Mouse (Mus musculus): ENCODE results near the gene Acaa1b. TPM values are rescaled to one million over a fixed set of nuclear protein-coding genes. Genes with fewer than 3 reads are reported as not detected.

Acaa1b gene
- total RNA-seq (2021) = 1 to 10 TPM; 1.7 to 1.8 TPM

DNA sequence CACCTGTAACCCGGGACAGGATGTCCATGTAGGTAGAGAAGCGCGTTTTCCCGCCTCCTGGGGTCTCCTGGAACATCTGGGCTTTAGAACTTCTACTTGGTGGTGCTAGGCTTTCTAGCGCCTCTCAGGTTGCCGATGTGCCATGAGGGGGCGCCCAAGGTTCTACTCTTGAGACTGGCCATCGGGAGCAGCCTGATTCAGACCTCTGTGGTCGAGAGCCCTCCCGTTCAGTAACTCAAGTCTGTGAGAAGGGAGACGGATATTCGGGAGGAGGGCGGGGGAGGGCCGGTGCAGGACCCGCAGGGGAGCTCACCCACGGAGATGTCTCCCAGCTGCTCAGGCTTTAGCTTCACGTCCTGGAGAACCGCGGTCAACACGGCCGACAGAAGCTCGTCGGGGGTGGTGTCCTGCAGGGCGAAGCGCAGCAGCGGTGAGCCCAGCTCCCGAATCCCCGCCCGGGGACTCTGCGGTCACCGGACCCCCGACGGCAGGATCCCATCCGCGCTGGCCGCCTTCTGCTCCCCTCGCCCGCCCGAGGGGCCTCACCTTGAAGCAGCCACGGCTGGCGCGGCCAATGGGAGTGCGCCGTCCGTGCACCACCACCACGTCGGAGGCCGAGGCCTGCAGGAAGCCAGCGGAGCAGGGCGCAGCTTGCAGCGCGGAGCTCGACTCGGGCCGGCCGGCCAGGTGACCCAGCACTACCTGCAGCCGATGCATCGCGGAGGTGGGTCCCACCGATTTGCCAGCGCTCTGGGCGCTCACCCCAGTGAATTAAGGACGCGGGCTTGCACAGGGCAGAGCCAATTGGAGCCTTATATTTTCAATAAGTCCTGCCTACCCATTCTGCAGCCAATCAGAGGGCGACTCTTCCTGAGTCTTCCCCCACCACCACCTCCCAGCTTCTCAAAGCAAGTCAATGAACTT, at the start of gene Acaa1b:
TSS of gene Acaa1b (minus strand) at position 816 of the 924 bp plus-strand sequence.
- intact Hi-C loops (cut with DNase I) = loop anchor here (2.0 kb wide), 2 partner anchors 196 to 274 kb away; no protein-coding TSS in a partner anchor
- DNase-seq (ENCODE audit: low spot score) = peak; percentile 53

DNA sequence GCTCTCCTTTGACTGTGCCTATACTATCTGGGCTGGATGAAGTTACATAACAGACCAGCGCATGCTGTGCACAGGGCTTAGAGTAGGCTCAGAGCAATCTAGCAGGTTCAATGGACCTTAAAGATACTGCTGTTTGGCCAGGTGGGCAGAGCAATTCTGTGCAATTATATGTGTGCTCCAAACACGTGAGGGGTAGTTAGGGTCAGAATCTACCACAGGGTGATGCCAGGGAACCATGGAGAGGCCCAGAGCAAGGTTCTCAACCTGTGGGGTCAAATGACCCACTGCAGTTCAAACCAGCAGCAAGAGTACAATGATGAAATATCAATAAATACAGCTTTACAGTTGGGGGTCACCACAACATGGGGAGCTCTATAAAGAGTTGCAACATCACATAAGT, 49.8 kb upstream of the Acaa1b start:
- no peak for DNase-seq (ENCODE audit: low spot score)
- intact Hi-C loops (cut with DNase I) = no loop called here

DNA sequence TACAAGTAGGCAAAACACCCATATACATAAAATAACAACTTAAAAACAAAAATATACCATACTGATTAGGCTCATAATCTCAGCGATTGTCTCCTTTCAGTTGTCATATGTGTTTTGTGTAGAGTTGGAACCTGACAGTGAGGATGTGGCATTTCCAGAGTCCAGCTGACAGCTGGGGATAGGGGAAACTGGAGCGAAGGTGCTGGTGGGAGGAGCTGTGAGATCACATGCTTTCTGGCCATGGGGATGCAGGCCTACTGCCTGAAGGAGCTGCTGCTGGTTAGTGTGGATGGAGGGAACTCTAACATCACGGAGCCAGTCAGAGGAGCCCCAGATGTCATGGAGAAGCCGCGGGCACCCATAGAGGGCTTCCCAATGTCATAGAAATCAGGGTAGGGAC, 48.9 kb upstream of the Acaa1b start:
- DNase-seq (ENCODE audit: low spot score) = no peak
- intact Hi-C loops (cut with DNase I) = no loop called here

DNA sequence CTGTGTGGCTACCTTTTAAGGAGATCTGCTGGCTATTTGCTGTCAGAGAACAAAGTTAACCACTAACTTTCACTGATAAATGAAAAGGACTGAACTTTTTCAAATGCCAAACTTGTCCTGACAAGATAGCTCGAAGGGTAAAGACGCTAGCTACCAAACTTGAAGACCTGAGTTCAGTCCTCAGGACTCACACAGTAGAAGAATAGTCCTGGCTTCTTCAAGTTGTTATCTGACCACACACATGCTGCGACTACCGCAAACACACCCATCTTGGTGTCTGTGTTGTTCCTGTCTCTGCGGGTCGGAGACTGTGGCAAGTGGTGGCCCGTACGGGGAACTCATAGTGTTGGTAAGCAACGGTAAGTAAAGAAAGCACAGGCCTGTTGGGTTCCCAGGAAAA, 46.7 kb upstream of the Acaa1b start:
- intact Hi-C loops (cut with DNase I) = no loop called here
- DNase-seq (ENCODE audit: low spot score) = no peak

DNA sequence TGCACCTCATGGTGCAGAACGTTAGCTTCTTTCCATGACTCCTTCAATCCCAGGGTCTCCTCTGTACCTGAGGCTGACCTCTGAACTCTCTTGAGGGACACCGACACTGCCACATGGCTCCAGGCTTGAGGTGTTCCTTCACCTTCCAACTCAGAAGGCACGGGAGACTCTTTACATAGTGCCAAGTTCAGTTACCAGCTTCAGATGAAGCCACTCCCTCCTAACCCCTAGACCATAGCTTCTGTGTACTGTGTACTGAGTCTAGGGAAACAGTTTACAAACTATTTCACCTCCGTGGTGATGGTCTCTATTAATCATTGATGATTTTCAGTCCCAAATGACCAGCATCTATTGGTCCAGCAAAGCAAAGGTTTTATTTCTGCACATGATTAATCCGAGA, 44.8 kb upstream of the Acaa1b start:
- DNase-seq (ENCODE audit: low spot score) = no peak
- intact Hi-C loops (cut with DNase I) = no loop called here

DNA sequence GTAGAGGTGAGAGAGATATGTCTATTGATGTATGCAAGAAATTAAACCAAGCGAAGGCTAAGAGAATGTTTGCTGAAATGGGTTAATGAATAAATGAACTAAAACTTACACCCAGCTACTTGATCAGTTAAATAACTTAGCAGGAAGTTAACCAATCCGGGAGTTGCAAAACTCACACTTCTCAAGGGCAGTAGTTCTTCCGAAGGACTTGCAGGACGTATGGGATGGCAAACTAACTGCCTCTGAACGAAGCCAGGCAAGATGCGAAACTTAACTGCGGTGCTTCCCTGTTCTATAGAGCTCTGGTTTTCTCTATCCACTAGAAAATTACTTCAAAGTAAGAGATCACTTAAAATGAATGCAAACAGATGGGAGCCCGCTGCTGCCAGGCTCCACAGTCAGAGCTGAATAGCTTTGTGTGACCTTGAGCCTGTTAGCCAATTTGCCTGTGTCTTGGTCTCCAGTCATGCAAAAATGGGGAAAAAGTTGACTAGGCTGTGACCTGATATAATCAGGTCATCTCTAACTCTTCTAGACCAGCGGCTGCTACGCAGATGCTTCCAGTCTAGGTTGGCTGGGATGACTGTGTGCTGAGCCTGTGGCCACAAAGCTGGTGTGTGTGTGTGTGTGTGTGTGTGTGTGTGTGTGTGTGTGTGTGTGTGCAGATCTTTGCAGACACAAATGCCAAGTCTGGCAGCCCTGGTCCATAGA, 42.4 kb upstream of the Acaa1b start:
- DNase-seq (ENCODE audit: low spot score) = no peak
- intact Hi-C loops (cut with DNase I) = no loop called here

DNA sequence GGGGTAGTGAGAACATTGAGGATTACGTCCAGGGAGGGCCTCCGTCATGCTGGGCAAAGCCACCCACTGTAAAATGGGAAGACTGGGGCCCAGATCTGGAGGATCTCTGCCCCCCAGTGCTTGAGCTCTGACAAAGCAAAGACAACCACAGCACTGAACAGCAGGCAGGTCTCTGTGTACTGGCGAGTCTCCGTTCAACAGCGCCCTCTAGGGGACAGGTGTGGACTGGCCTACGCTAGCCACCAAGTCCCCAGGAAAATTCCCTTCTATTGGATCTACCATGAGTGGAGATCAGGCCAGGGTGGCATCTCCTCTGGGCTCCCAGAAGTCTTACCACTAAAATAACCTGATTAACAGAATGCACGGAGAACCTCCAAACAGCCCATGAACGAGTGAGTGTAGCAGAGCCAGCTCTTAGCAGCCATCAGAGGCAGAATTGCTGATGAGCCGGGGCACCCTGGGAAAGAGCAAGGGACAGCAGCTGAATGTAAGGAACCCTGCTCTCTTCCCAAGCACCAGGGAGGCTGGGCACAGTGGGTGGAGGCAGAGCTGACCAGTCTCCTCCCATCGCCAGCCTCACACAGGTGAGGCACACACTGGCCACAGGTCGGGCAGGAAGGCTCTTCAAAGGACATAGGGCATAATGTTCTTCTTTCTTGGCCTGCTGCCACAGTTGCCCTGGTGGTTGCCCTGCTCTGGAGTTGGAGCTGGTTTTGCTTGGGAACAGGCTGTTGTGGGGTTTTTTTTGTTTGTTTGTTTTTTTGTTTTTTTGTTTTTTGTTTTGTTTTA, 35.5 kb upstream of the Acaa1b start:
- intact Hi-C loops (cut with DNase I) = no loop called here
- DNase-seq (ENCODE audit: low spot score) = no peak

DNA sequence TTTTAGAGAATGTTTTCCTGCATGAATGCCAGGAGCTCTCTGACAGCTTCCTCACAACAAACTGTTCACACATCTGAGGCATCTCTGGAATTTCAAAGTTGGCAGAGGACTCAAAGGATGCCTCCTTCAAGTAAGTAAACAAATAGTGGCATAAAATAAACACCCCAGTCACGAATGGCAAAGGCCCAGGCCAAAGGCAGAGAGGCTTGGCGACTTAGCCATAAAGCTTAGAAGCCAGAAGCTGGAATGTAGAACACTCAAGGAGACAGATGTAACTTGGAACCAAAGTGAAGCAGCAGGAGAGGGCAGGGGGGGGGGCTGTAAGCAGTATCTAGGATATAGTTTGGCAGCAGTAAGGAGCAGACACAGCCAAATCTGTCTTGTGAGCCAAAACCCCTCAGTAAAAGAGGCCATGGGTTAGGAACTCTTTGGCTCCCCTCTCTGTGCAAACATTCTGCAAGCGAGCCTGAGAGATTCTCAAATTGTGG, 24.4 kb upstream of the Acaa1b start:
- intact Hi-C loops (cut with DNase I) = no loop called here
- no peak for DNase-seq (ENCODE audit: low spot score)

DNA sequence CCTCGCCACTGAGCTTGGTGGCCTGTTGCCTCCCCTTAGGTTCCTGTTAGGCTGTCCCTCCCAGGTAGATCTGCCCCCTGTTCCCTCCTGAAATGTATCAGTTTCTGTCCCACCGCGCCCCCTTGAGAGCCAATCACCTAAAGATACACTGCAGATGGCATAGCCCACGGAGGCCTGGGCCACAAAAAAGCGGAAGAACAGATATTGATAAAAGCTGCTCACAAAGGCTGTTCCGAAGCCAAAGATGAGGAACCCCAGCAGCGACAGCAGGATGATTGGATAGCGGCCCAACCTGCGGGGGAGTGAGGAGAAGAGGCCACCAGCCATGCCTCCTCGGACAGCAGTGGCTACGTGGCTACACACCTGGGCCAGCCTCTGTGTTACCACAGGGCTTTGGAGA, 22.4 kb upstream of the Acaa1b start:
- DNase-seq (ENCODE audit: low spot score) = no peak
- intact Hi-C loops (cut with DNase I) = no loop called here

DNA sequence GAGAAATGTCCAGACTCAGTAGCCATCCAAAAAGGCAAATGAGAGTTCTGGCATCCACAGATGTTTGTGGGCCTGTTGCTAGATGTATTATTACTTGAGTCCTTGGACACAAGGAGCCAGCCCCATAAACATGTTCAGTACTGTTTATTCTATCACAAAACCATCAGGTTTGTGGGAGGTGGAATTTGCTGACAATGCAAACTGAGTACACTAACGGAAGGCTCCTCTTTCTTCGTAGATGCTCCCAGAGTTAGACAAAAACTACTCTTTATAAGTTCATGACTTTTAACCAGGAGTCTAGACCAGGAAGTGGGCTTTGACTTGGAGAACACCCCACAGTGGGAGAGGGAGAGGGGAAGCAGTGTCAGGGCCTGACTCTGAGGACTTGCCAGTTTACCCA, 10.7 kb upstream of the Acaa1b start:
- intact Hi-C loops (cut with DNase I) = no loop called here
- no peak for DNase-seq (ENCODE audit: low spot score)

DNA sequence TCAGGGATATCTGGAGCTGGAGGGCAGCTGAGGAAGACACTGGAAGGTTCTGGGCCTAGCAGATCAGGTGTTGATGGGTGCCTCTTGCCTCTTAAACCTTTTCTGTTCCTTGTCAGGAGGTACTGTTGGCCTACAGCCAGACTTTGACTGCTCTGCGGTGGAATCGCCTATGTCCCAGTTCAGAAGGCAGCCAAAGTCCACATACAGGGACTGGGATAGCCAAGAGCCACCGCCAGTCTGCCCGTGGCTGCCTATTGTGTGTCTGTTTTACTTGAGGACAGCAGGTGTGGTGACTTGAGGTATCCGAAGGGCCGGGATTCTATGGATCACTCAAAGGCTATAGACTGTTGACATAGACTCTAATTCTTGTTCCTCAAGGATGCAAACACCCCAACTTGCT, 8.7 kb upstream of the Acaa1b start:
- no peak for DNase-seq (ENCODE audit: low spot score)
- intact Hi-C loops (cut with DNase I) = no loop called here

DNA sequence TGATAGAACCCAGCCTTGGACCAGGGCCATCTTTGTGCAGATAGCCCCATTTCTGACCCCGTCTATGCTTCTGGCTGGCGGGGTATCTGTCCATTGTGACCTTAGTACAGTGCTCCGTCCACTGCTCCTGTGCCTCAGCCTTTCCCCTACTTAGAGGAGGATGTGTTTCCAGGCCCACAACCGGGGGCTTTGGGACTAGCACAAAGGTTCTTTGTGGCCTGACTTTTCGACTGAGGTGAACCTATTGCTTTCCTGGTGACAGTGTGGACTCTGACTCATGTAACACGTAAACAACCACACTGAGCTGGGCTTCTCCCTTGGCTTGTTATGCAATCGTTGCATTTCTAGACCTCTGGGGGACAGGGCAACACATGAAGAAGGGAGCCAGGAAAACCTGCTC, 7.8 kb upstream of the Acaa1b start:
- intact Hi-C loops (cut with DNase I) = no loop called here
- DNase-seq (ENCODE audit: low spot score) = no peak

DNA sequence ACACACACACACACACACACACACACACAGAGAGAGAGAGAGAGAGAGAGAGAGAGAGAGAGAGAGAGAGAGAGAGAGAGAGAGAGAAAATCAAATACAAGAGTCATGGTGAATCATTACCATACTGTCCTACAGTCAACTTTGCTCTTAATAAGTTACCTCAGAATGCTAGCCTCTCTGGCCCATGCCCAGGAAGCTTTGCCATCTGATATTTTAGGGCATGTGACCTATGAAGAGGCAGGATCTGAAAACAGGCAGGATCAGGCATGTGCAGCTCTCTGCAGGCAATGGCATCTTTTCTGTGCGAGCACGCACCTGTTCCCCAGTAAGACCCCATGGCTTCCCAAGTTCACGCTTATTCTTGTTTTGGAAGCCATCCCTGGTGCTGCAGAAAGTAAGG, 3.8 kb upstream of the Acaa1b start:
- intact Hi-C loops (cut with DNase I) = no loop called here
- no peak for DNase-seq (ENCODE audit: low spot score)

DNA sequence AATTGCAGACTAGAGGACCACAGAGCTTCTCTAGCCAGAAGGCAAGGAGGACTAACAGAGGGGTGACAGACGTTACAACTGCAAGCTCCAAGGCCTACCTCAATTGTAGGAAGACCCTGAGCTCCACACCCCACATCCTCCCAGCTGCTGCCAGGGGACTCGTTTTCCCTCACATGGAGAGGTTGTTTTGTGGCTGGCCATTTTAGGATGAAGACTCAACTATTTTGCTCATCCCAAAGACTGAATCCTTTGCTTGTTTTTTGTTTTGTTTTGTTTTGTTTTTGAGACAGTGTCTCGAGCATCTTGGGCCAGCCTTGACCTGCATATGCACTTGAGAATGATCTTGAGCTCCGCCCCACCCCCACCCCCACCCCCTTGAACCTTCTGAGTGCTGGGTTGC, 2.0 kb upstream of the Acaa1b start, which contains the start of gene Gm47289:
TSS of gene Gm47289 (plus strand) at position 301 of the 400 bp plus-strand sequence.
- intact Hi-C loops (cut with DNase I) = no loop called here
- no peak for DNase-seq (ENCODE audit: low spot score)

DNA sequence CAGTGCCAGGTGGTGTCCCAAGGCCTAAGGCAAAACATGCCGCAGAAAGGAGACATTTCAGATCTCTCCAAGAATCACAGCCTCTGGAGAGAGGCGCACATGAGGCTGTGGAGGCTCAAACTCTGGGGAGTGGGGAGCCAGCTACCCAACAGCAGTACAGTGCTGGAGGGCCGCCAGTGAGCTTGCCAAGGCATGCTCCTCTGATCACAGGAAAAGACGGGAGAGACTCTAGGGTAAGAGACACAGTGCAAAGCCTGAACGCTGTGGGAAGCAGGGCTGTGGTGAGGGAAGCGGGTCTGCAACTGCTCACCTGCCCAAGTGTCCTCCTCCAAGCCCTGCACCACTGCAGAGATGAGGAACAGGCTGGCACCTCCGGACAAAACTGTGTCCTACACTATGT, 1.1 kb downstream of the Acaa1b start:
- intact Hi-C loops (cut with DNase I) = loop anchor here (2.0 kb wide), 2 partner anchors 197 to 275 kb away; no protein-coding TSS in a partner anchor
- no peak for DNase-seq (ENCODE audit: low spot score)

DNA sequence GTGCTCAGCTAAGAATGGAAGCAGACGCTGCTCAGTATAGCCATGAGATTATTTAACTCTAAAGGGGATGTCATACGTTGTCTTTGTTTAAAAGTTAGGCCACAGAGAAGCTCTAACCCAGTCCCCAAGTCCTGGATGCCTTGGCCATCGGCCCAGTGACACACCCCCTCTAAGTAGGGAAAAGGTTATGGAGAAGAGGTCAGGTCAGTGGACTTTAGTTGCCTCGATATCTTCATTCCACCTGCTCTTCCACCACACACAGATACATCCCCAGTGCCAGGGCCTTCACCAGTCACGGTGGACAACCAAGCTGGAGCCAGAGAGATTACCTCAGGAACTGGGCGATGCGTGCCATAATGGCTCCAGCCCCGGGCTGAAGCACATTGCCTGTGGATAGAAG, 1.5 kb downstream of the Acaa1b start:
- no peak for DNase-seq (ENCODE audit: low spot score)
- intact Hi-C loops (cut with DNase I) = no loop called here

DNA sequence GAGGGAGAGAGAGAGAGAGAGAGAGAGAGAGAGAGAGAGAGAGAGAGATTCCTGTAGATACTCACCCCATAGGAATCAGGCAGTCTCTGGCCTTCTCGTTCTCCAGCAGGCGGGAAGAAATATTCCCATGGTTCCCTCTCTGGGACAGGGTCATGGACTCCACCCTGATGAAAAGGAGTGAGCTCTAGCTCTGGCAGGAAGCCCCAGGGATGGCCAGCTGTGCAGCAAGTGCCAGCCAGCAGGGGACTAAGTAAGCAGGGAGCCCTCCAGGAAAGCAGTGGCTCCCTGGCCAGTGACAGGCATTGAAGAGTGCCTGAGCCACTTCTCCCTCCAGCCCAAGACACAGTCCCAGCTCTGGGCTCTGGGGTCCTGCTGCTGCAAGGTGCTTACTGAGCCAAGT, 5.1 kb downstream of the Acaa1b start:
- intact Hi-C loops (cut with DNase I) = no loop called here
- DNase-seq (ENCODE audit: low spot score) = no peak

DNA sequence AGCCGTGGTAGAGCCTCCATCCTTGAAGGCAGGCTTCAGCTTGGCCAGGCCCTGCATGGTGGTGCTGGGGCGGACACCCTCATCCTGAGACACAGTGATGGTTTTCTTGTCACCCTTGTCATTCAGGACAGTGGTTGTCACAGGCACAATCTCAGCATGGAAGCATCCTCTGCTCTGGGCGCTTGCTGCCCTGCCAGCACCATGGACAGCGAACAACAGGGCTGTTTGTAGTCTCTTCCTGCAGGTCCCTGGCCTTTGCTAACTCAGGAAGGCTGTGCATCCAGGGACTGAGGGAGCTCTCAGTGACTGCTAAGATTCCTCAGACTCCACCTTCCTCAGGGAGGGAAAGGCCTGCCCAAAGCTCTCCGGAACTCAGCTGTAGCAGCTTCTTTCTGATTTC, 7.3 kb downstream of the Acaa1b start:
- no peak for DNase-seq (ENCODE audit: low spot score)
- intact Hi-C loops (cut with DNase I) = no loop called here

DNA sequence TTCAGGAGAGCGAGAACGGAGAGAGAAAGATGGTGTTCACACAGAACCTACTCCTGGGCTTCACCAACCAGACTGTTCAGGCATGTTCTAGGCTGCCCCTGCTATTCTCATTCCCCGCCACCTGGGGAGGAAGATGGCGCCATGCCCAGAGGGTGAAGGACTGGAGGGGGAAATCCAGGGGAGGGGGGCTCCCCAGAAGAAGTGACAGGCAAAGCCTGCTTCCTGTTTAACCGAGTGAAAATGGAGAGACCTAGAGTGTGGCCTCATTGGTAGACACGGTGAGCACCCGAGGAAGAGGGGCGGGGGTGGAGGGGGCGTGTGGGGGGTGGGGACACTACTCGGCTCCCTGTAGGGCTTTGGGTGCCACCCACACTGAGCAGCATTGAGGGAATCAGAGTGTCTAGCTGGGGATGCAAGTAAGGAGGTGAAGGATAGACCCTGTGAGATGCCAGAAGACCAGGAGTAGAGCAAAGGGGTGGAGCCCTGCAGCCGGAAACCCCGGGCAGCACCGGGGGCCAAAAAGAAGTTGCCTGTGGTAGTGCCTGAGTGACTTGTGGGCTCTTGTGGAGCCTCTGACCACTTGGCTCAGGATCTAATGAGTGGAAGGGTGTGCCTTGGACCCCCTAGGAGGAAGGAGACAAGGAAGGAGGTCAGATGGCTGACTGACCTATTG, 10.7 kb downstream of the Acaa1b start:
- intact Hi-C loops (cut with DNase I) = no loop called here
- DNase-seq (ENCODE audit: low spot score) = no peak

DNA sequence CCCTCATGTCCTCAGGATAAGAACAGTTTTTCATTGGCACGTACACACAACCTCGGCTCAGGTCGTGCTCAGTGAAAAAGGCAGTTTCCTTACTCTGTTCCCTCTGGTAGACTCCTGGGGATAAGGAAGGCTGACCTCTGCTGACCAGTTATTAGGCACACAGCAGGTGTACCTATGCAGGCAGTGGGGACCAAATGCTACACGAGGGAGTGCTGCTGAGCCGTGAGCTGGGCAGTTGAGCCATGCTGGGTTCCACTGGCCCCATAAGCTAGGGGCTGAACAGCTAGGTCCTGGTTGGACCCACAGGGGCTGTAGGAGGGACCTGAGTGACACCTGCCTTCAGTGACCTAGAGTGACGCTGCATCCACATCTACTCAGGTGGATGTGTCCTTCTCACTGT, 11.3 kb downstream of the Acaa1b start:
- intact Hi-C loops (cut with DNase I) = no loop called here

More for the DNA sequence above, 11.3 kb downstream of the Acaa1b start:
- no peak for DNase-seq (ENCODE audit: low spot score)

All from heart, postnatal 25 days (tissue).